Mouse (Mus musculus) CH12.LX (cell line): ENCODE measurements around the gene Clnk. TPM values are rescaled to one million over a fixed set of nuclear protein-coding genes. Genes with fewer than 3 reads are reported as not detected.

Experiments
- DNase-seq: peaks from one replicate; pipeline ENCODE4 v3.0.0-alpha.2; 2013; ENCODE audit errors: extremely low read depth
- H3K27ac ChIP-seq: 2 replicates; pipeline ENCODE4 v1.5.1; 2012; ENCODE audit warnings: low read depth, mild to moderate bottlenecking, control low read depth, moderate library complexity; ENCODE audit not compliant: insufficient read depth
- H3K27me3 ChIP-seq: replicated peaks from 2 replicates; pipeline ENCODE3; 2012; ENCODE audit warnings: inconsistent platforms
- H3K36me3 ChIP-seq, 2 experiments: replicated peaks in 1 of 2; 2 replicates each; pipeline versions ENCODE3 to v1.6.1; 2012; ENCODE audit warnings: inconsistent platforms in 1 of 2, low read length in 1 of 2, mild to moderate bottlenecking in 1 of 2, mixed read lengths in 1 of 2, moderate library complexity in 1 of 2; ENCODE audit not compliant: control insufficient read depth in 1 of 2, insufficient read depth in 1 of 2
- H3K4me1 ChIP-seq, 2 experiments: 2 replicates each; pipeline ENCODE4 v1.6.1; 2012; ENCODE audit warnings: inconsistent platforms in 1 of 2, moderate library complexity in 1 of 2; ENCODE audit not compliant: insufficient read depth in 2 of 2, control insufficient read depth in 1 of 2
- H3K4me2 ChIP-seq: 2 replicates; pipeline ENCODE4 v1.6.1; 2012; ENCODE audit warnings: low read depth, mild to moderate bottlenecking, control low read depth; ENCODE audit not compliant: poor library complexity, insufficient read depth, severe bottlenecking
- H3K4me3 ChIP-seq, 3 experiments: fragments of 150-350 bp in 1 of 3; sonication (generic) in 1 of 3; replicated peaks in 1 of 3; 2 replicates each; pipeline versions ENCODE3 to v1.5.1; 2011 to 2012; ENCODE audit warnings: low read depth in 2 of 3, low read length in 2 of 3, mild to moderate bottlenecking in 2 of 3, moderate library complexity in 2 of 3, control low read depth in 1 of 3, improper control_type of control experiment in 1 of 3, inconsistent platforms in 1 of 3, mixed read lengths in 1 of 3; ENCODE audit not compliant: poor library complexity in 1 of 3
- H3K79me2 ChIP-seq: replicated peaks from 2 replicates; pipeline ENCODE4 v1.6.1; 2012; ENCODE audit warnings: mild to moderate bottlenecking, moderate library complexity; ENCODE audit not compliant: control insufficient read depth, poor library complexity, insufficient read depth, severe bottlenecking; ENCODE audit errors: extremely low read depth
- H3K9ac ChIP-seq: 2 replicates; pipeline ENCODE4 v1.6.1; 2012; ENCODE audit warnings: low read depth, mild to moderate bottlenecking, control low read depth, moderate library complexity; ENCODE audit not compliant: insufficient read depth
- H3K9me3 ChIP-seq: replicated peaks from 2 replicates; pipeline ENCODE3; 2012; ENCODE audit warnings: low read length, inconsistent platforms, mixed read lengths
- CHD1 ChIP-seq: IDR thresholded peaks from 2 replicates; pipeline ENCODE4 v1.6.1; 2012; ENCODE audit warnings: low read depth, low read length, improper control_type of control experiment, inconsistent platforms
- CHD2 ChIP-seq: IDR thresholded peaks from 2 replicates; pipeline ENCODE4 v1.6.1; 2011; ENCODE audit warnings: low read length, improper control_type of control experiment
- CTCF ChIP-seq, 2 experiments: IDR thresholded peaks in 1 of 2; conservative IDR thresholded peaks in 1 of 2; 2 replicates each; pipeline ENCODE4 v1.5.1; 2011 to 2012; ENCODE audit warnings: low read depth in 2 of 2, low read length in 2 of 2, improper control_type of control experiment in 1 of 2, inconsistent platforms in 1 of 2, mild to moderate bottlenecking in 1 of 2, moderate library complexity in 1 of 2
- E2F4 ChIP-seq: IDR thresholded peaks from 2 replicates; pipeline ENCODE4 v1.6.1; 2011; ENCODE audit warnings: low read depth, low read length, improper control_type of control experiment; ENCODE audit not compliant: insufficient replicate concordance
- EP300 ChIP-seq: IDR thresholded peaks from 2 replicates; pipeline ENCODE4 v1.6.1; 2011; ENCODE audit warnings: low read length, improper control_type of control experiment
- HCFC1 ChIP-seq: IDR thresholded peaks from 2 replicates; pipeline ENCODE4 v1.6.1; 2012; ENCODE audit warnings: low read depth, mild to moderate bottlenecking, inconsistent platforms, low read length, improper control_type of control experiment
- IRF4 ChIP-seq: IDR thresholded peaks from 2 replicates; pipeline ENCODE4 v1.6.1; 2014; ENCODE audit warnings: low read depth, mild to moderate bottlenecking, inconsistent platforms, low read length, improper control_type of control experiment
- JUN ChIP-seq: IDR thresholded peaks from 2 replicates; pipeline ENCODE4 v1.6.1; 2011; ENCODE audit warnings: low read depth, mild to moderate bottlenecking, low read length, improper control_type of control experiment, moderate library complexity; ENCODE audit not compliant: insufficient read depth
- JUND ChIP-seq: conservative IDR thresholded peaks from 2 replicates; pipeline ENCODE4 v1.6.1; 2011; ENCODE audit warnings: low read depth, low read length, improper control_type of control experiment
- KAT2A ChIP-seq: IDR thresholded peaks from 2 replicates; pipeline ENCODE4 v1.6.1; 2012; ENCODE audit warnings: low read length, improper control_type of control experiment, inconsistent platforms; ENCODE audit not compliant: insufficient replicate concordance
- MEF2A ChIP-seq: IDR thresholded peaks from 2 replicates; pipeline ENCODE4 v1.6.1; 2014; ENCODE audit warnings: low read depth, mild to moderate bottlenecking, inconsistent platforms, low read length, improper control_type of control experiment, borderline replicate concordance
- MXI1 ChIP-seq: IDR thresholded peaks from 2 replicates; pipeline ENCODE4 v1.6.1; 2011; ENCODE audit warnings: mild to moderate bottlenecking, low read depth, low read length, improper control_type of control experiment
- NRF1 ChIP-seq: IDR thresholded peaks from 2 replicates; pipeline ENCODE4 v1.6.1; 2014; ENCODE audit warnings: low read depth, mild to moderate bottlenecking, inconsistent platforms, low read length, improper control_type of control experiment, moderate library complexity
- RAD21 ChIP-seq: IDR thresholded peaks from 2 replicates; pipeline ENCODE4 v1.6.1; 2011; ENCODE audit warnings: low read depth, mild to moderate bottlenecking, low read length, improper control_type of control experiment, moderate library complexity
- TBP ChIP-seq: conservative IDR thresholded peaks from 2 replicates; pipeline ENCODE4 v1.6.1; 2011; ENCODE audit warnings: low read depth, low read length, improper control_type of control experiment
- TCF12 ChIP-seq: IDR thresholded peaks from 2 replicates; pipeline ENCODE4 v1.6.1; 2014; ENCODE audit warnings: low read depth, mild to moderate bottlenecking, inconsistent platforms, low read length, improper control_type of control experiment
- USF1 ChIP-seq: IDR thresholded peaks from 2 replicates; pipeline ENCODE4 v1.6.1; 2014; ENCODE audit warnings: low read depth, mild to moderate bottlenecking, inconsistent platforms, low read length, improper control_type of control experiment
- USF2 ChIP-seq: conservative IDR thresholded peaks from 2 replicates; pipeline ENCODE4 v1.6.1; 2011; ENCODE audit warnings: low read depth, low read length, improper control_type of control experiment
- ZC3H11A ChIP-seq: IDR thresholded peaks from 2 replicates; pipeline ENCODE4 v1.6.1; 2012; ENCODE audit warnings: low read depth, mild to moderate bottlenecking, inconsistent platforms, low read length, improper control_type of control experiment
- ZKSCAN1 ChIP-seq: IDR thresholded peaks from 2 replicates; pipeline ENCODE4 v1.6.1; 2012; ENCODE audit warnings: low read depth, inconsistent platforms, low read length, improper control_type of control experiment, borderline replicate concordance
- dilution Hi-C: fragments of 300-500 bp; cut with MboI; formaldehyde crosslinking; loops from 2 replicates; pipeline ENCODE4 v1.14.3; 2020; ENCODE audit warnings: low sequenced_read_pairs; ENCODE audit not compliant: extremely low pct_unique_long_range_greater_than_20kb, extremely low pct_ligation_motif_present
- in situ Hi-C: fragments of 300-500 bp; cut with MboI; formaldehyde crosslinking; loops from 3 replicates; pipeline ENCODE4 v1.14.3; 2019; ENCODE audit warnings: low sequenced_read_pairs, low pct_ligation_motif_present, low pct_unique_long_range_greater_than_20kb, mixed read lengths
- polyA plus RNA-seq: library from polyadenylated mRNA; unstranded; fragments of >175 nt; gene quantifications from 2 replicates; pipeline ENCODE4 v1.2.1, GENCODE M21; 2012; ENCODE audit warnings: low read depth; ENCODE audit not compliant: insufficient read length
- total RNA-seq, 2 experiments: library from RNA; depleted of rRNA; stranded (reverse); fragments of 300-350 nt in 1 of 2; fragments of >200 nt in 1 of 2; gene quantifications; 2 replicates each; pipeline ENCODE4 v1.2.3; 2012 to 2014

Clnk gene
- total and polyA plus RNA-seq, 3 experiments, result not detected

- DNase-seq, result no peak
- H3K4me1 ChIP-seq, result no peaks in the 10 kb centered on the region
- dilution Hi-C loops (no loop called here), in situ Hi-C loops (no loop called here)
- no peak overlapping the region for H3K4me3 ChIP-seq
- H3K27me3 ChIP-seq, result no peaks in the 10 kb centered on the region
- H3K9me3 ChIP-seq, result no peaks in the 10 kb centered on the region
- no peak overlapping the region for H3K9ac ChIP-seq
- H3K4me2 ChIP-seq, result no peak overlapping the region
- TF ChIP-seq NRF1 (no peak), USF2 (no peak), RAD21 (no peak), IRF4 (no peak), KAT2A (no peak), USF1 (no peak), CTCF (conservative IDR thresholded peaks at IDR 0.05 in 1 of 2, IDR thresholded peaks at IDR 0.05 in 1 of 2; ENCODE audit: low read depth in 2 of 2, low read length in 2 of 2) (no peak), MXI1 (no peak), CHD1 (no peak), HCFC1 (no peak), EP300 (no peak), E2F4 (no peak), MEF2A (no peak), JUND (no peak), TBP (no peak), TCF12 (no peak), CHD2 (no peak), JUN (no peak), ZC3H11A (no peak)
- no peaks in the 10 kb centered on the region for H3K79me2 ChIP-seq
- no peaks in the 10 kb centered on the region for H3K36me3 ChIP-seq
- no peak overlapping the region for H3K27ac ChIP-seq
Measured at GRCm38 (mm10) chr5:38879989-38880706, 3.5 kb upstream of the Clnk start.

GRCm38 (mm10) chr5:38875403-38875802 lies 1.2 kb downstream of the Clnk start:
- Histone ChIP-seq H3K4me2 (no peak overlapping the region), H3K36me3 (no peaks in the 10 kb centered on the region), H3K27ac (no peak overlapping the region), H3K4me1 (peaks cover 0 to 1% of the 10 kb centered on the region in 2 experiments; a peak in 1 of 4 replicates), H3K9ac (no peak overlapping the region), H3K27me3 (no peaks in the 10 kb centered on the region), H3K9me3 (no peaks in the 10 kb centered on the region), H3K79me2 (no peaks in the 10 kb centered on the region), H3K4me3 (no peak overlapping the region)
- TF ChIP-seq ZKSCAN1, result no peak
- no peak for DNase-seq
- in situ Hi-C loops, result no loop called here
- dilution Hi-C loops, result no loop called here
